Mouse (Mus musculus) kidney, embryonic 16.5 days (tissue): ENCODE data around the gene Ndufaf3. TPM values are rescaled to one million over a fixed set of nuclear protein-coding genes. Genes with fewer than 3 reads are reported as not detected.

ENCODE experiments used
- ATAC-seq: fragments of 200-750 bp; cut with Nextera tagmentation; 2 replicates; pipeline ENCODE4 v1.8.0; 2017; ENCODE audit warnings: moderate TSS enrichment; ENCODE audit not compliant: low FRiP score, low TSS enrichment
- H3K27ac ChIP-seq: fragments of 300-500 bp; sonication (generic); 2 replicates; pipeline ENCODE4 v1.5.1; 2014; ENCODE audit warnings: low read length
- H3K27me3 ChIP-seq: fragments of 300-500 bp; sonication (generic); 2 replicates; pipeline ENCODE4 v1.6.1; 2014; ENCODE audit warnings: low read length, control low read depth, mixed read lengths; ENCODE audit not compliant: insufficient read depth
- H3K36me3 ChIP-seq: fragments of 300-500 bp; sonication (generic); 2 replicates; pipeline ENCODE4 v1.6.1; 2014; ENCODE audit warnings: low read length, control low read depth, mixed read lengths; ENCODE audit not compliant: insufficient read depth
- H3K4me1 ChIP-seq: fragments of 300-500 bp; sonication (generic); 2 replicates; pipeline ENCODE4 v1.6.1; 2014; ENCODE audit warnings: low read length, control low read depth, mixed read lengths; ENCODE audit not compliant: insufficient read depth
- H3K4me2 ChIP-seq: fragments of 300-500 bp; sonication (generic); replicated peaks from 2 replicates; pipeline ENCODE4 v1.6.1; 2014; ENCODE audit warnings: low read depth, low read length
- H3K4me3 ChIP-seq: fragments of 300-500 bp; sonication (generic); 2 replicates; pipeline ENCODE4 v1.5.1; 2014; ENCODE audit warnings: mild to moderate bottlenecking, low read length
- H3K9ac ChIP-seq: fragments of 300-500 bp; sonication (generic); replicated peaks from 2 replicates; pipeline ENCODE4 v1.6.1; 2014; ENCODE audit warnings: low read length
- H3K9me3 ChIP-seq: fragments of 300-500 bp; sonication (generic); 2 replicates; pipeline ENCODE4 v1.6.1; 2016; ENCODE audit warnings: low read length, control low read depth
- WGBS: fragments of 180-500 bp; shearing (Covaris S2); extraction: QIAGEN DNeasy Blood & Tissue Kit; methylation state at CpG from one replicate; pipeline ENCODE4 v1.1.7; 2014; 5-methylcytosine and 5-hydroxymethylcytosine counted together
- polyA plus RNA-seq: library from polyadenylated mRNA; unstranded; fragments of >200 nt; fragmentation: Nextera tagmentation; extraction: Ambion mirVana; gene quantifications from 2 replicates; pipeline ENCODE4 v1.2.1, GENCODE M21; 2015

The Ndufaf3 gene
- polyA plus RNA-seq, 1 experiment from 2014 or later, result 47.6 TPM

- Histone ChIP-seq H3K36me3 (peaks cover 45% of the 10 kb centered on the region), H3K9me3 (no peaks in the 10 kb centered on the region), H3K4me1 (peaks cover 32% of the 10 kb centered on the region), H3K9ac (no peak overlapping the region), H3K4me2 (no peak overlapping the region), H3K4me3 (no peak overlapping the region), H3K27me3 (no peaks in the 10 kb centered on the region), H3K27ac (no peak overlapping the region)
- ATAC-seq, result no peak
- 83% methylated on average over 7 of the region's 7 CpGs for WGBS
These were observed 3.1 kb downstream of the Ndufaf3 start for GRCm38 (mm10) chr9:108564131-108564530.

DNA sequence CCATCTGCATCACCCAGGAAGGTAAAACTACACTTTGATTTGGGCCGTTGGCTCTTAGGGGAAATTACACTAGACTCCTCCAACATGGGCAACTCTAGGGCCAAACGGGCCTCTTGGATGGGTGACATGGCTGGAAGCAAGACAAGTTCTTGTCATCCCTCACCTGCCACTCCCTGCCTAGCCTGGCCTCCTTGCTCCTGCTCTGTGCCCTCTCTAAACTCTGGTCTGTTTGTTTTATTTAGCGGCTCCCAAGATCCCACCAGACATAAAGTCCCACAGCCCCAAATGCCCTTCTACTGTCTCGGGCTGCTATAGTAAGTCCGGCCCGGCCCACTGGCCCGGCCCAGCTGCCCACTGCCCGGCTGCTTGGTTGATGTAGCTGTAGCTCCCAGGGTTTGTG is 3.6 kb downstream of the Ndufaf3 start:
- no peak overlapping the region for H3K27ac ChIP-seq
- peaks cover 50% of the 10 kb centered on the region for H3K36me3 ChIP-seq
- WGBS, result 92% methylated on average over 8 of the region's 8 CpGs
- no peaks in the 10 kb centered on the region for H3K27me3 ChIP-seq
- H3K9me3 ChIP-seq, result no peaks in the 10 kb centered on the region
- ATAC-seq, result no peak
- no peak overlapping the region for H3K9ac ChIP-seq
- peaks cover 29% of the 10 kb centered on the region for H3K4me1 ChIP-seq
- no peak overlapping the region for H3K4me3 ChIP-seq
- H3K4me2 ChIP-seq, result no peak overlapping the region

DNA sequence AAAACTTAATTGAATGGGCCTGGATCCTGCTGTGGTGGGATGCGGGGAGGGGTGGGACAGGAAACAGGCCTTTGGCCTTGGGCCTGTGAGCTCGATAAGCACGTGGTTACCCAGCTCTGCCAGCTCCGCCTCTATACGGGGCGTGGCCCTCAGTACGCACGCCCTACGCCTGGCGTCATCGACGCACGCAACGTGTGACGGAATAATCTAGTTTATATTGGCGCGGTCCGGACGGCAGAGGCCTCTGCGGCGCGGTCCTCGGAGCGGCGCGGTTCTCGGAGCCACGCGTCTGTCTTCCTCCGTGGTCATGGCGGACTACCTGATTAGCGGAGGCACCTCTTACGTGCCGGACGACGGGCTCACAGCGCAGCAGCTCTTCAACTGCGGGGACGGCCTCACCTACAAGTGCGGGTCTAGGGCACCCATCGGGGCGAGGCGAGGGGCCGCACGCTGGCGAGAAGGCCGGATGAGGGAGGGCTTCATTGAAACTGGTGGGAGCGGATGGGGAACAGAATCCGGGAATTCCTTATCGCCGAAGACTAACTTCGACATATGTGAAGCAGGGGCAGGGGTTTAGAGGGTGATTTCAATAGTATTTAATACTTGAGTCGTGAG is 6.9 kb downstream of the Ndufaf3 start, which contains the start of gene Impdh2:
Impdh2 (plus strand) TSS at position 60 of the 615 bp plus-strand sequence.
- Histone ChIP-seq H3K9me3 (no peaks in the 10 kb centered on the region), H3K4me1 (peaks cover 10% of the 10 kb centered on the region), H3K4me3 (peak within 1 kb of the TSS; percentile 71), H3K36me3 (peaks cover 75% of the 10 kb centered on the region), H3K27ac (peak within 1 kb of the TSS; percentile 73), H3K9ac (peak within 1 kb of the TSS; percentile 87), H3K4me2 (peak within 1 kb of the TSS; percentile 90), H3K27me3 (no peaks in the 10 kb centered on the region)
- ATAC-seq, result peak; percentile 98
- WGBS, result under 1% methylated on average over 52 of the region's 53 CpGs

- no peak overlapping the region for H3K4me2 ChIP-seq
- WGBS, result 84% methylated on average over 4 of the region's 4 CpGs
- peaks cover 74% of the 10 kb centered on the region for H3K36me3 ChIP-seq
- H3K27ac ChIP-seq, result no peak overlapping the region
- no peak for ATAC-seq
- H3K9me3 ChIP-seq, result no peaks in the 10 kb centered on the region
- H3K27me3 ChIP-seq, result no peaks in the 10 kb centered on the region
- peaks cover 10% of the 10 kb centered on the region for H3K4me1 ChIP-seq
- H3K4me3 ChIP-seq, result no peak overlapping the region
- H3K9ac ChIP-seq, result no peak overlapping the region
These were observed 8.1 kb downstream of the Ndufaf3 start for GRCm38 (mm10) chr9:108559169-108559568.

DNA sequence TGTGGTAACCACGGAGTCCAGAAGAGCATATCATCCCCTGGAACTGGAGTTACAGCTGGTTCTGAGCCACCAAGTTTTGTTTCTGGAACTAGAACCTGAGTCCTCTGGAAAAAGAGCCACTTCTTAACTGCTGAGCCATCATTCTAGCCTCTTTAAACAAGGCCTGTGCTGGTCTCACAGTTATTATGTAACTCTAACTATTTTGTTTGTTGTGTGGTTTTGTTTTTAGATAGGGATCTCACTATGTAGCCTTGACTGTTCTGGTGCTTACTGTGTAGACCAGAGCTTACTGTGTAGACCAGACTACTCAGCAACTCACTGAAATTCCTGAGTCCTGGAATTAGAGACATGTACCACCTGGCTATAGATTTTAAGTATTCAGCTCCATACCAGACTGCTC is 20.4 kb downstream of the Ndufaf3 start:
- Histone ChIP-seq H3K9me3 (no peaks in the 10 kb centered on the region), H3K27ac (no peak overlapping the region), H3K4me1 (no peaks in the 10 kb centered on the region), H3K27me3 (no peaks in the 10 kb centered on the region), H3K36me3 (peaks cover 59% of the 10 kb centered on the region), H3K9ac (no peak overlapping the region), H3K4me3 (no peak overlapping the region), H3K4me2 (no peak overlapping the region)
- no peak for ATAC-seq
- WGBS, result 95% methylated on average over 1 of the region's 1 CpGs

- Histone ChIP-seq H3K9ac (no peak overlapping the region), H3K9me3 (no peaks in the 10 kb centered on the region), H3K36me3 (peaks cover 65% of the 10 kb centered on the region), H3K27ac (no peak overlapping the region), H3K27me3 (no peaks in the 10 kb centered on the region), H3K4me3 (no peak overlapping the region), H3K4me2 (no peak overlapping the region), H3K4me1 (no peaks in the 10 kb centered on the region)
- 90% methylated on average over 3 of the region's 3 CpGs for WGBS
- no peak for ATAC-seq
These were observed 21.2 kb downstream of the Ndufaf3 start for GRCm38 (mm10) chr9:108545986-108546385.

DNA sequence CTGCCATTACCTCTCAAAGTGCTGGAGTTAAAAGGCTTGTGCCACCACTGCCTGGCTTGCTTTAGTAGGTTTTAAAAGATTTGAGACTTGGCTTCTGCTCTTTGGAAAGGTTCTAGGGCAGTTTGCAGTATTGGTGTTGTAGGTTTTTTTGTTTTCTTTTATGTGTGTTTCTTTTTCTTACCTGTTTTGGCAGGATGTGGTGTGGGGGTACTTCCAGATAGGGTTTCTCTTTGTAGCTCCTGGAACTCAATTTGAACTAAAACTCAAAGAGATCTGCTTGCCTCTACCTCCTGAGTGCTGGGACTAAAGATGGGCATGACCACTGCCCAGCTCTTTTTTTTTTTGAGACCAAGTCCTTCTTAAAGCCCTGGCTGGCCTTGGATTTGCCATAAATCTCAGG is 26.4 kb downstream of the Ndufaf3 start:
- Histone ChIP-seq H3K4me3 (no peak overlapping the region), H3K4me2 (no peak overlapping the region), H3K27ac (no peak overlapping the region), H3K9ac (no peak overlapping the region), H3K9me3 (no peaks in the 10 kb centered on the region), H3K27me3 (no peaks in the 10 kb centered on the region), H3K4me1 (no peaks in the 10 kb centered on the region), H3K36me3 (peaks cover 69% of the 10 kb centered on the region)
- no peak for ATAC-seq

DNA sequence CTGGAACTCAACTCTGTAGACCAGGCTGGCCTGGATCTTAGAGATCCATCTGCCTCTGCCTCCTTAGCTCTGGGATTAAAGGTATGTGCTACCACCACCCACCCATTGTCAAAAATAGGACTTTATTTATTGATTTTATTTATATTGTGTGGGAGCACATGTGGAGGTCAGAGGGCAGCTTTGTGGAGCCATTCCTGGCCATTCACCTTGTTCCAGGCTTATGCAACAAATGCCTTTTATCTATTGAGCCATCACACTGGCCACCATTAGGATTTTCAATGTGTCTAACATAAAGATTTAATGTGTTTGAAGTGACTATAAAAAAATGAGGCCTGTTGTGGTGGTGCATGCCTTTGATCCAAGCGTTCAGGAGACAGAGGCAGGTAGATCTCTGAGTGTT is 35.7 kb downstream of the Ndufaf3 start:
- 83% methylated on average over 1 of the region's 1 CpGs for WGBS
- H3K4me2 ChIP-seq, result no peak overlapping the region
- no peak overlapping the region for H3K4me3 ChIP-seq
- H3K36me3 ChIP-seq, result peaks cover 68% of the 10 kb centered on the region
- no peak for ATAC-seq
- no peaks in the 10 kb centered on the region for H3K4me1 ChIP-seq
- H3K9me3 ChIP-seq, result no peaks in the 10 kb centered on the region
- H3K27me3 ChIP-seq, result no peaks in the 10 kb centered on the region
- H3K9ac ChIP-seq, result no peak overlapping the region
- H3K27ac ChIP-seq, result no peak overlapping the region

DNA sequence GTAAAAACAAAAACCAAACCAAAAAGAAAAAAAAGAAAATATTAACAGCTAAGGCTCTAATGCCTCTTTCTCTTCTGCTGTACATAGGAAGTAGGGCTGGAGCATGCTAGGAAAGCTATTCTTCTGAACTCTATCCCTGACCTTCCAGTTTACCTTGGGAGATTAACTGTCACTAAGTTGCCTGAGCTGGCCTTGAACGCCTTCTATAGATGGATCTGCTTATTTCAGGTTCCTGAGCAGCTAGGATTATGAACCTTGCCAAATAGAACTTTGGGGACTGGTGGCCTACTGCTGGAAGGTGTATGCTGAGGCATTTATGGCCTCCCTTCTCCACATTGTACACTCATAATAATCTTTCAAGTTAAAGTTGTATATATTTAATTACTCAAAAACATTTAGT is 36.3 kb downstream of the Ndufaf3 start:
- WGBS, result 81% methylated on average over 1 of the region's 1 CpGs
- Histone ChIP-seq H3K4me2 (no peak overlapping the region), H3K9me3 (no peaks in the 10 kb centered on the region), H3K4me1 (no peaks in the 10 kb centered on the region), H3K27ac (no peak overlapping the region), H3K9ac (no peak overlapping the region), H3K36me3 (peaks cover 64% of the 10 kb centered on the region), H3K27me3 (no peaks in the 10 kb centered on the region), H3K4me3 (no peak overlapping the region)
- no peak for ATAC-seq

DNA sequence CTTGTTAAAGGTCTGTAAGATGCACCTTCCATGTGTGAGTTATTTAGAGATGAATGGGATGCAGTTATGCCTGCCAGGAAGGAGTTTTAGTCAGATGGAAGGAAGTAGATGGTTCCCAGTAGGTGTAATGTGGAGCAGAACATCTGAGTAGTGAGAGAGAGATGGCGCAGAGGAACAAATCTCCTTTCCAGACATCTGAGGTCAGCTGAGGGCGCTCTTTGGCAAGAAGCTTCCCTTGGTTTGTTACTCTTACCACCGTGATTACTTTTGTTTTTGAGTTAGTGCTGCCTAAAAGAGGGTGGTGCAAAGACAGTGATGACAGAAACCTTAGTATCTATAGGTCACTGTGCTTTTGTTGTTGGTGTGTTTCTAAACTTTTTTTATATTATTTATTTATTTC is 41.8 kb downstream of the Ndufaf3 start:
- H3K4me3 ChIP-seq, result no peak overlapping the region
- H3K9me3 ChIP-seq, result no peaks in the 10 kb centered on the region
- no peak overlapping the region for H3K4me2 ChIP-seq
- WGBS, result 81% methylated on average over 3 of the region's 3 CpGs
- H3K27me3 ChIP-seq, result no peaks in the 10 kb centered on the region
- no peak overlapping the region for H3K9ac ChIP-seq
- peaks cover 22% of the 10 kb centered on the region for H3K36me3 ChIP-seq
- no peak overlapping the region for H3K27ac ChIP-seq
- no peaks in the 10 kb centered on the region for H3K4me1 ChIP-seq
- no peak for ATAC-seq
